Mouse (Mus musculus) T-helper 17 cell (primary cell): ENCODE measurements at regions not wholly inside any gene's neighbourhood (a gene's known extent, or its start where the extent isn't known, plus 50 kb on each side); places are given as distances from the start of the nearest gene placed in this dataset.

Source experiments
- in situ Hi-C, 2 experiments: fragments of 300-600 bp; cut with MboI, MseI; formaldehyde crosslinking; loops; 1 replicate in 1 of 2; 2 replicates in 1 of 2; pipeline ENCODE4 v1.15.1; 2025; ENCODE audit warnings: high pct_unique_total_duplicates in 2 of 2

DNA sequence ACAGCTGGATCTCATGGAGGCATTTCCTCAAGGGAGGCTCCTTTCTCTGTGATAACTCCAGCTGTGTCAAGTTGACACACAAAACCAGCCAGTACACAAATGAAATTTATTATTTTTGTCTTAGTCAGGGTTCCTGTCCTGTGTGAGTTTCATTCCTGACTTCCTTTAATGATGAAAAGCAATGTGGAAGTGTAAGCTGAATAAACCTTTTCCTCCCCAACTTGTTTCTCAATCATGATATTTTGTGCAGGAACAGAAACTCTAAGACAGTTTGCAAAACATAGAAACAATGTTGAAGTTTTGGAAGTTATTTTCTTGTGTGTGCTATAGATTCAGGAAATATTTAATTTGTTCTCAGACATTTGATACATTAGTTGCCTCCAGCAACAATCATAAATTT is 526.9 kb downstream of the 1700017N19Rik start:
- in situ Hi-C loops, result loop anchor here in 1 of 2 experiments (5.0 kb wide), 1 partner anchor 245 kb away; no protein-coding TSS in a partner anchor

GRCm38 (mm10) chr10:101120209-101120608 is 529.9 kb downstream of the 1700017N19Rik start:
- in situ Hi-C loops, result no loop called here

DNA sequence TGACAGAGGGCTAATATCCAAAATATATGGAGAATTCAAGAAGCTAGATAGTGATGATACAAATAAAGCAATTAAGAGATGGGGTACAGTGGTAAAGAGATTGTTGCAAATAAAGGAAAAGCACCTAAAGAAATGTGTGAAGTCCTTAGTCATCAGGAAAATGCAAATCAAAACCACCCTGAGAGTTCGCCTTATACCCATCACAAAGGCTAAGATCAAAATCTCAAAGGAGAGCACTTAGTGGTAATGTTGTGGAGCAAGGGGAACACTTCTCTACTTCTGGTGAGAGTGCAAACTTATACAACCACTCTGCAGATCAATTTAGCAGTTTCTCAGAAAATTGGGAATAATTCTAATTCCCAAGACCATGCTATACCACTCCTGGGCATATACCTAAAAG is 514.2 kb upstream of the Mgat4c start:
- in situ Hi-C loops, result no loop called here

- in situ Hi-C loops, result no loop called here
These were observed 509.5 kb upstream of the Mgat4c start for GRCm38 (mm10) chr10:101171826-101172225.

GRCm38 (mm10) chr10:101189233-101189632 is 492.1 kb upstream of the Mgat4c start:
- in situ Hi-C loops, result no loop called here
